Mouse (Mus musculus) heart, adult 2 months (tissue): ENCODE measurements at regions not wholly inside any gene's neighbourhood (a gene's known extent, or its start where the extent isn't known, plus 50 kb on each side); places are given as distances from the start of the nearest gene placed in this dataset.

ENCODE experiments used
- DNase-seq, 2 experiments: peaks; one replicate each; pipeline ENCODE4 v3.0.0; 2021
- H3K27ac ChIP-seq: fragments of 200-600 bp; 2 replicates; pipeline ENCODE4 v1.8.1; 2022
- H3K27me3 ChIP-seq: fragments of 200-500 bp; 2 replicates; pipeline ENCODE4 v1.6.1; 2012; ENCODE audit warnings: mild to moderate bottlenecking, low read length, inconsistent platforms, mixed read lengths; ENCODE audit not compliant: control insufficient read depth, insufficient read depth
- H3K36me3 ChIP-seq: fragments of 200-500 bp; 2 replicates; pipeline ENCODE4 v1.6.1; 2012; ENCODE audit warnings: low read length, inconsistent platforms; ENCODE audit not compliant: control insufficient read depth, insufficient read depth
- H3K4me1 ChIP-seq: fragments of 200-500 bp; 2 replicates; pipeline ENCODE4 v1.6.1; 2011; ENCODE audit warnings: low read length; ENCODE audit not compliant: control insufficient read depth, insufficient read depth
- H3K4me3 ChIP-seq: fragments of 200-600 bp; 2 replicates; pipeline ENCODE4 v1.8.1; 2022
- H3K79me2 ChIP-seq: fragments of 200-500 bp; replicated peaks from 2 replicates; pipeline ENCODE4 v1.6.1; 2012; ENCODE audit warnings: mild to moderate bottlenecking, inconsistent platforms, low read length, moderate library complexity, mixed read lengths; ENCODE audit not compliant: control insufficient read depth, insufficient read depth
- H3K9ac ChIP-seq: fragments of 200-500 bp; 2 replicates; pipeline ENCODE4 v1.6.1; 2012; ENCODE audit warnings: low read depth, mild to moderate bottlenecking, control low read depth, inconsistent platforms, low read length, mixed read lengths
- CTCF ChIP-seq: fragments of 200-600 bp; IDR thresholded peaks from 2 replicates; pipeline ENCODE4 v1.8.1; 2022; ENCODE audit warnings: antibody characterized with exemption, mild to moderate bottlenecking, moderate library complexity
- EP300 ChIP-seq: fragments of 200-500 bp; IDR thresholded peaks from 2 replicates; pipeline ENCODE4 v1.6.1; 2011; ENCODE audit warnings: low read depth, low read length, control low read depth; ENCODE audit not compliant: insufficient read depth
- POLR2A ChIP-seq: fragments of 200-500 bp; IDR thresholded peaks from 2 replicates; pipeline ENCODE4 v1.6.1; 2011; ENCODE audit warnings: mild to moderate bottlenecking, low read depth, low read length, control low read depth; ENCODE audit not compliant: insufficient read depth
- whole genome bisulfite sequencing: fragments of 180-500 bp; shearing (Covaris S2); methylation state at CpG from one replicate; pipeline ENCODE4 v1.1.7; 2018; 5-methylcytosine and 5-hydroxymethylcytosine counted together
- intact Hi-C: fragments of 180-260 bp; cut with DNase I; formaldehyde crosslinking; loops from one replicate; pipeline ENCODE4 v1.15.1; 2025

- Histone ChIP-seq H3K79me2 (no peaks in the 10 kb centered on the region), H3K4me3 (no peak overlapping the region), H3K27me3 (no peaks in the 10 kb centered on the region), H3K36me3 (no peaks in the 10 kb centered on the region), H3K4me1 (peaks cover 2% of the 10 kb centered on the region; the same call in 1 of the 2 replicates), H3K9ac (no peak overlapping the region), H3K27ac (no peak overlapping the region)
- intact Hi-C loops: no loop called here
- no peak for DNase-seq
- no peak for TF ChIP-seq EP300
- no peak for TF ChIP-seq CTCF
- TF ChIP-seq POLR2A: no peak
- WGBS: 77% methylated on average over 6 of the region's 6 CpGs
These were observed 187.3 kb downstream of the Enc1 start for GRCm38 (mm10) chr13:97428163-97428562.

- Histone ChIP-seq H3K36me3 (no peaks in the 10 kb centered on the region), H3K4me1 (peaks cover 2% of the 10 kb centered on the region; the same call in 1 of the 2 replicates), H3K9ac (no peak overlapping the region), H3K4me3 (no peak overlapping the region), H3K27ac (no peak overlapping the region), H3K79me2 (no peaks in the 10 kb centered on the region), H3K27me3 (no peaks in the 10 kb centered on the region)
- no peak for TF ChIP-seq CTCF
- TF ChIP-seq POLR2A: no peak
- TF ChIP-seq EP300: no peak
- DNase-seq: no peak
- 42% methylated on average over 4 of the region's 4 CpGs for WGBS
- intact Hi-C loops: no loop called here
These were observed 186.6 kb downstream of the Enc1 start for GRCm38 (mm10) chr13:97427537-97427936.

- no peak for TF ChIP-seq POLR2A
- TF ChIP-seq CTCF: no peak
- TF ChIP-seq EP300: no peak
- DNase-seq: no peak
- peaks cover 2% of the 10 kb centered on the region; the same call in 1 of the 2 replicates for H3K4me1 ChIP-seq
- H3K79me2 ChIP-seq: no peaks in the 10 kb centered on the region
- intact Hi-C loops: no loop called here
- no peak overlapping the region for H3K4me3 ChIP-seq
- no peaks in the 10 kb centered on the region for H3K27me3 ChIP-seq
- WGBS: 83% methylated on average over 9 of the region's 9 CpGs
- no peak overlapping the region for H3K27ac ChIP-seq
- H3K9ac ChIP-seq: no peak overlapping the region
- H3K36me3 ChIP-seq: no peaks in the 10 kb centered on the region
These were observed 184.8 kb downstream of the Enc1 start for GRCm38 (mm10) chr13:97425731-97426130.

- WGBS: 72% methylated on average over 6 of the region's 6 CpGs
- Histone ChIP-seq H3K4me1 (peaks cover 2% of the 10 kb centered on the region; the same call in 1 of the 2 replicates), H3K36me3 (no peaks in the 10 kb centered on the region), H3K79me2 (no peaks in the 10 kb centered on the region), H3K27ac (no peak overlapping the region), H3K9ac (no peak overlapping the region), H3K4me3 (no peak overlapping the region), H3K27me3 (no peaks in the 10 kb centered on the region)
- TF ChIP-seq EP300: no peak
- TF ChIP-seq CTCF: no peak
- TF ChIP-seq POLR2A: no peak
- intact Hi-C loops: no loop called here
- DNase-seq: no peak
These were observed 183.0 kb downstream of the Enc1 start for GRCm38 (mm10) chr13:97423911-97424310.

- TF ChIP-seq CTCF: no peak
- no peak for TF ChIP-seq EP300
- no peak for TF ChIP-seq POLR2A
- H3K4me1 ChIP-seq: peaks cover 2% of the 10 kb centered on the region; the same call in 1 of the 2 replicates
- H3K36me3 ChIP-seq: no peaks in the 10 kb centered on the region
- DNase-seq: no peak
- no peaks in the 10 kb centered on the region for H3K79me2 ChIP-seq
- 80% methylated on average over 5 of the region's 5 CpGs for WGBS
- no peak overlapping the region for H3K4me3 ChIP-seq
- no peaks in the 10 kb centered on the region for H3K27me3 ChIP-seq
- H3K27ac ChIP-seq: no peak overlapping the region
- intact Hi-C loops: no loop called here
- H3K9ac ChIP-seq: no peak overlapping the region
These were observed 182.5 kb downstream of the Enc1 start for GRCm38 (mm10) chr13:97423298-97423817.

GRCm38 (mm10) chr13:97422897-97423296, 182.0 kb downstream of the Enc1 start:
- no peak overlapping the region for H3K27ac ChIP-seq
- no peaks in the 10 kb centered on the region for H3K27me3 ChIP-seq
- intact Hi-C loops: no loop called here
- H3K4me1 ChIP-seq: peaks cover 2% of the 10 kb centered on the region; the same call in 1 of the 2 replicates
- DNase-seq: no peak
- H3K79me2 ChIP-seq: no peaks in the 10 kb centered on the region
- WGBS: 81% methylated on average over 7 of the region's 7 CpGs
- H3K9ac ChIP-seq: no peak overlapping the region
- TF ChIP-seq POLR2A: no peak
- no peak for TF ChIP-seq EP300
- TF ChIP-seq CTCF: no peak
- H3K36me3 ChIP-seq: no peaks in the 10 kb centered on the region
- no peak overlapping the region for H3K4me3 ChIP-seq
